Mouse (Mus musculus): Measurements from ENCODE around the gene Irf2bp1. TPM values are rescaled to one million over a fixed set of nuclear protein-coding genes. Genes with fewer than 3 reads are reported as not detected.
A peak's percentile ranks its signal among the peaks of the same experiment; 100 is the strongest.

The Irf2bp1 gene
- polyA plus RNA-seq (2014; fragmentation: Nextera tagmentation; extraction: Ambion mirVana): 27.3 and 35.0 TPM in 2 replicates

- ATAC-seq (ENCODE audit: insufficient read depth) (peak; percentile 67), DNase-seq (peak; percentile 98)
- Histone ChIP-seq H3K4me2 (peak within 1 kb of the TSS; percentile 98), H3K27ac (ENCODE audit: low read depth) (peak within 1 kb of the TSS; percentile 94), H3K27me3 (ENCODE audit: insufficient read depth, low read length) (no peaks in the 10 kb centered on the region), H3K9me3 (ENCODE audit: low read depth, low read length) (no peaks in the 10 kb centered on the region), H3K9ac (peak within 1 kb of the TSS; percentile 86), H3K36me3 (ENCODE audit: insufficient read depth) (peaks cover 22% of the 10 kb centered on the region), H3K4me1 (ENCODE audit: insufficient read depth) (peaks cover 19% of the 10 kb centered on the region), H3K4me3 (ENCODE audit: low read depth, low read length) (peak within 1 kb of the TSS; percentile 89)
- under 1% methylated on average over 89 of the region's 90 CpGs for WGBS
- no peak for TF ChIP-seq CTCF (IDR thresholded peaks at IDR 0.05; ENCODE audit: low read depth)
Measured at GRCm38 (mm10) chr7:19003902-19004630, at the start of gene Irf2bp1. Irf2bp1 (plus strand) TSS chr7:19004044.

DNA sequence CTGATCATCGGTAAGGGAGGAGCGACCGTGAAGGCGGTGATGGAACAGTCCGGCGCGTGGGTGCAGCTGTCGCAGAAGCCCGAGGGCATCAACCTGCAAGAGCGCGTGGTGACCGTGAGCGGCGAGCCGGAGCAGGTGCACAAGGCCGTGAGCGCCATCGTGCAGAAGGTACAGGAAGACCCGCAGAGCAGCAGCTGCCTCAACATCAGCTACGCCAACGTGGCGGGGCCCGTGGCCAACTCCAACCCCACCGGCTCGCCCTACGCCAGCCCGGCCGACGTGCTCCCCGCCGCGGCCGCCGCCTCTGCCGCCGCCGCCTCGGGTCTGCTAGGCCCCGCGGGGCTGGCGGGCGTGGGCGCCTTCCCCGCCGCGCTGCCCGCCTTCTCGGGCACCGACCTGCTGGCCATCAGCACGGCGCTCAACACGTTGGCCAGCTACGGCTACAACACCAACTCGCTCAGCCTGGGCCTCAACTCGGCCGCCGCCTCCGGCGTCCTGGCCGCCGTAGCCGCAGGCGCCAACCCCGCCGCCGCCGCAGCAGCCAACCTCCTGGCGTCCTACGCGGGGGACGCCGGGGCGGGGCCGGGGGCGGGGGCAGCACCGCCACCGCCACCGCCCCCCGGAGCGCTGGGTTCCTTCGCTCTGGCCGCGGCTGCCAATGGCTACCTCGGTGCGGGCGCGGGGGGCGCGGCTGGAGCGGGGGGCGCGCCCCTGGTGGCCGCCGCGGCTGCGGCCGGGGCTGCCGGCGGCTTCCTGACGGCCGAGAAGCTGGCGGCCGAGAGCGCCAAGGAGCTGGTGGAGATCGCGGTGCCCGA, 46.1 kb upstream of the Irf2bp1 start:
- H3K36me3 ChIP-seq (ENCODE audit: insufficient read depth): no peaks in the 10 kb centered on the region
- peaks cover 59% of the 10 kb centered on the region for H3K27me3 ChIP-seq (ENCODE audit: insufficient read depth, low read length)
- H3K27ac ChIP-seq (ENCODE audit: low read depth): 0 out of 2 replicates have a peak overlapping the region, but pooled peaks have one; percentile 24
- TF ChIP-seq CTCF (IDR thresholded peaks at IDR 0.05; ENCODE audit: low read depth): peak; percentile 25; the same call in 1 of the 2 replicates
- H3K4me2 ChIP-seq: peak overlapping the region; percentile 98
- H3K9ac ChIP-seq: peak overlapping the region; percentile 59
- H3K9me3 ChIP-seq (ENCODE audit: low read depth, low read length): no peaks in the 10 kb centered on the region
- H3K4me1 ChIP-seq (ENCODE audit: insufficient read depth): 0 out of 2 replicates have a peak, but pooled peaks cover 3% of the 10 kb centered on the region
- WGBS: under 1% methylated on average over 102 of the region's 107 CpGs
- DNase-seq: peak; percentile 83
- peak; percentile 90 for ATAC-seq (ENCODE audit: insufficient read depth)
- peak overlapping the region; percentile 61 for H3K4me3 ChIP-seq (ENCODE audit: low read depth, low read length)

DNA sequence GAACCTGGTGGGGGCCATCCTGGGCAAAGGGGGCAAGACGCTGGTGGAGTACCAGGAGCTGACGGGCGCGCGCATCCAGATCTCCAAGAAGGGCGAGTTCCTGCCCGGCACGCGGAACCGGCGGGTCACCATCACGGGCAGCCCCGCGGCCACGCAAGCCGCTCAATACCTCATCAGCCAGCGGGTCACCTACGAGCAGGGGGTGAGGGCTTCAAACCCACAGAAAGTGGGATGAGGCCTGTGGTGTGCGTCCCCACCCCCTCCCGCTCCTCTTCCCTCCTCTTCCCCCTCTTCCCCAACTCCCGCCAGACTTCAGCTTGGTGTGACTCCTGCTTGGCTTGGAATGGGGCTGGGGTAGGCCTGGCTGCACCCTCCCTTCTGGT, 45.5 kb upstream of the Irf2bp1 start:
- H3K27me3 ChIP-seq (ENCODE audit: insufficient read depth, low read length): peaks cover 65% of the 10 kb centered on the region

GRCm38 (mm10) chr7:18959446-18959845, 44.4 kb upstream of the Irf2bp1 start:
- no peaks in the 10 kb centered on the region for H3K36me3 ChIP-seq (ENCODE audit: insufficient read depth)
- no peak overlapping the region for H3K4me2 ChIP-seq
- no peak for TF ChIP-seq CTCF (IDR thresholded peaks at IDR 0.05; ENCODE audit: low read depth)
- WGBS: 47% methylated on average over 8 of the region's 8 CpGs
- no peaks in the 10 kb centered on the region for H3K9me3 ChIP-seq (ENCODE audit: low read depth, low read length)
- no peak overlapping the region for H3K4me3 ChIP-seq (ENCODE audit: low read depth, low read length)
- 0 out of 2 replicates have a peak, but pooled peaks cover 3% of the 10 kb centered on the region for H3K4me1 ChIP-seq (ENCODE audit: insufficient read depth)
- DNase-seq (peak; percentile 73), ATAC-seq (ENCODE audit: insufficient read depth) (peak; percentile 11; the same call in 1 of the 2 replicates)
- peaks cover 75% of the 10 kb centered on the region for H3K27me3 ChIP-seq (ENCODE audit: insufficient read depth, low read length)
- H3K27ac ChIP-seq (ENCODE audit: low read depth): 0 out of 2 replicates have a peak overlapping the region, but pooled peaks have one; percentile 27
- H3K9ac ChIP-seq: no peak overlapping the region

More for the DNA sequence above, 45.5 kb upstream of the Irf2bp1 start:
- TF ChIP-seq CTCF (IDR thresholded peaks at IDR 0.05; ENCODE audit: low read depth): no peak
- peak overlapping the region; percentile 61 for H3K4me3 ChIP-seq (ENCODE audit: low read depth, low read length)
- peak overlapping the region; percentile 98 for H3K4me2 ChIP-seq
- ATAC-seq (ENCODE audit: insufficient read depth) (peak; percentile 65), DNase-seq (no peak)
- H3K9me3 ChIP-seq (ENCODE audit: low read depth, low read length): no peaks in the 10 kb centered on the region
- no peaks in the 10 kb centered on the region for H3K36me3 ChIP-seq (ENCODE audit: insufficient read depth)
- peak overlapping the region; percentile 59 for H3K9ac ChIP-seq
- 0 out of 2 replicates have a peak, but pooled peaks cover 3% of the 10 kb centered on the region for H3K4me1 ChIP-seq (ENCODE audit: insufficient read depth)
- 3% methylated on average over 21 of the region's 21 CpGs for WGBS
- no peak overlapping the region for H3K27ac ChIP-seq (ENCODE audit: low read depth)

DNA sequence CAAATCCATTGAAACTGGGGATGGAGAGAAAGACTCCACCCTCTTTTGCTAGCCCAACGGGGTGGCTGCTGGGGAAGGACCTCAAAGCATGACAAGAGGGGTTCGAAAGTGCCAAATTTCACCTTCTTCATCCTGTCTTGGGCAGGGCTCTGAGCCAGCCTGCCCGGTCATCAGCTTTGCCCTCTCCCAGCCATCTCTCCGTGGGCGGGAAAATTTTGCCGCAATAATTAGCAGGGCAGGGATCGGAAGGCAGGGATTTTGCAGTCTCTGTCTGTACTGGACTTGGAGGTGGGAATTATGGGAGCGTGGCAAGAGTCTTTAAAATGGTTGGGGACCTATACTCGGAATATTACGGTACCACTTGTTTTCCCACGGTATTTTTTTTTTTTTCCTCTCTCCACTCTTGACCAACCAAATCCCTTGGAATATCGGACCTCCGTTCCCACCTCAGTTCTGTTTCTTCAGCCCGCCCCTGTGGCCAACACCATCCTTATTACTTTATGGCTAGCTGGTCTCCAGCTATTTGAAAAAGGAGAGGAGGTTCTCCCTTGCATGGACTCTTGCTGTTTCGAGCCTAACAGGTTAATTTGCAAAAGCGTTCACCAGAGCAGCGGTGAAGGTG, 41.6 kb upstream of the Irf2bp1 start:
- Histone ChIP-seq H3K27ac (ENCODE audit: low read depth) (no peak overlapping the region), H3K9ac (no peak overlapping the region), H3K36me3 (ENCODE audit: insufficient read depth) (no peaks in the 10 kb centered on the region), H3K9me3 (ENCODE audit: low read depth, low read length) (no peaks in the 10 kb centered on the region), H3K4me2 (peak overlapping the region; percentile 46), H3K4me3 (ENCODE audit: low read depth, low read length) (0 out of 2 replicates have a peak overlapping the region, but pooled peaks have one; percentile 3), H3K27me3 (ENCODE audit: insufficient read depth, low read length) (peaks cover 75% of the 10 kb centered on the region), H3K4me1 (ENCODE audit: insufficient read depth) (0 out of 2 replicates have a peak, but pooled peaks cover 2% of the 10 kb centered on the region)
- no peak for TF ChIP-seq CTCF (IDR thresholded peaks at IDR 0.05; ENCODE audit: low read depth)
- DNase-seq (peak; percentile 37), ATAC-seq (ENCODE audit: insufficient read depth) (no peak)
- WGBS: 2% methylated on average over 17 of the region's 17 CpGs

DNA sequence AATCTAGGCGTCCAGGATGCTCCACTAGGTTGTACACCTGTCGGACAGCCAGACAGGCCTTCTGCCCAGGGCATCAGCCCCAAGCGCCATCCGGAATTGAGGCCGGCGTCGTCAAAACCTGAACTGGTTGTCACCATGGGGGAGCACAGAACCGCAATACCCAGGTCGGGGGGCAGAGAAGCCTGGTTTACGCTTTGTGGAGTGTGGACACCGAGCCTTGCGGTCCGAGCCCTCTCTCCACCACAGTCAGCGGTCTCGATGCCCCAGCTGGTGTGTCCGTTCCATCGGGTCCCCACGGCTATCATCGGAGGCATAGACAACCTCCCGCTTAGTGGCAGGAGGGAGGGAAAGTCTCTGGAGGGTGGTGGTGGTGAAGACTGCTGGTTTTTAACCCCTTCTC, 41.0 kb upstream of the Irf2bp1 start:
- Histone ChIP-seq H3K27me3 (ENCODE audit: insufficient read depth, low read length) (peaks cover 70% of the 10 kb centered on the region), H3K9ac (no peak overlapping the region), H3K4me2 (peak overlapping the region; percentile 46), H3K4me3 (ENCODE audit: low read depth, low read length) (0 out of 2 replicates have a peak overlapping the region, but pooled peaks have one; percentile 3), H3K9me3 (ENCODE audit: low read depth, low read length) (no peaks in the 10 kb centered on the region), H3K4me1 (ENCODE audit: insufficient read depth) (no peaks in the 10 kb centered on the region), H3K36me3 (ENCODE audit: insufficient read depth) (no peaks in the 10 kb centered on the region), H3K27ac (ENCODE audit: low read depth) (no peak overlapping the region)
- WGBS: 3% methylated on average over 20 of the region's 20 CpGs
- no peak for DNase-seq
- no peak for TF ChIP-seq CTCF (IDR thresholded peaks at IDR 0.05; ENCODE audit: low read depth)
- no peak for ATAC-seq (ENCODE audit: insufficient read depth)

Measured in lung, embryonic 14.5 days (tissue).